Comparison of ENCODE assay signal across 8 mouse cellular contexts in genomic region chr5:41888834-41889233, GRCm38 (mm10). TPM values are rescaled to one million over a fixed set of nuclear protein-coding genes. Genes with fewer than 3 reads are reported as not detected.
DNase-seq lines count a peak whose midpoint lies in the region; ATAC-seq and TF ChIP-seq lines count a peak whose summit lies in the region.

No protein-coding gene starts in this region.

- H3K9ac ChIP-seq in heart, adult 2 months (ENCODE audit: low read depth, low read length): no peak overlapping the region
- no peak overlapping the region for H3K9ac ChIP-seq in forebrain, embryonic 15.5 days (replicated peaks)
- no peak overlapping the region for H3K9ac ChIP-seq in midbrain, postnatal 0 days (replicated peaks; ENCODE audit: low read length, poor library complexity, severe bottlenecking)

- intact Hi-C loops in heart, adult 2 months (cut with DNase I): loop anchor here (5.0 to 10.0 kb wide), 2 partner anchors 1476 to 1743 kb away; no protein-coding TSS in a partner anchor
- intact Hi-C loops in gastrocnemius, postnatal 14 days (cut with DNase I; ENCODE audit: low total_unique reads): no loop called here

- no peaks in the 10 kb centered on the region for H3K79me2 ChIP-seq in heart, adult 2 months (replicated peaks; ENCODE audit: control insufficient read depth, insufficient read depth, low read length)

- no peaks in the 10 kb centered on the region for H3K4me1 ChIP-seq in heart, adult 2 months (ENCODE audit: control insufficient read depth, insufficient read depth, low read length)
- no peaks in the 10 kb centered on the region for H3K4me1 ChIP-seq in heart, embryonic 10.5 days
- H3K4me1 ChIP-seq in forebrain, embryonic 15.5 days: peaks cover 10% of the 10 kb centered on the region
- 0 out of 2 replicates have a peak, but pooled peaks cover 5% of the 10 kb centered on the region for H3K4me1 ChIP-seq in midbrain, postnatal 0 days (ENCODE audit: insufficient read depth, low read length)
- no peaks in the 10 kb centered on the region for H3K4me1 ChIP-seq in thymus, adult 2 months (replicated peaks; ENCODE audit: control insufficient read depth, insufficient read depth, low read length)

- 61% methylated on average over 3 of the region's 3 CpGs for WGBS in heart, adult 2 months
- 59% methylated on average over 3 of the region's 3 CpGs for WGBS in heart, embryonic 10.5 days
- 31% methylated on average over 3 of the region's 3 CpGs for whole genome bisulfite sequencing in forebrain, embryonic 15.5 days
- 36% methylated on average over 3 of the region's 3 CpGs for WGBS in midbrain, postnatal 0 days
- 75% methylated on average over 3 of the region's 3 CpGs for WGBS in thymus, adult 2 months

- H3K27me3 ChIP-seq in heart, adult 2 months (ENCODE audit: control insufficient read depth, insufficient read depth, low read length): no peaks in the 10 kb centered on the region
- no peaks in the 10 kb centered on the region; the same call in 1 of the 2 replicates for H3K27me3 ChIP-seq in heart, embryonic 10.5 days (ENCODE audit: insufficient read depth, poor library complexity, severe bottlenecking)
- H3K27me3 ChIP-seq in forebrain, embryonic 15.5 days: no peaks in the 10 kb centered on the region
- no peaks in the 10 kb centered on the region for H3K27me3 ChIP-seq in midbrain, postnatal 0 days (ENCODE audit: insufficient read depth, low read length)
- H3K27me3 ChIP-seq in thymus, adult 2 months (ENCODE audit: control insufficient read depth, insufficient read depth, low read length): no peaks in the 10 kb centered on the region

- no peak overlapping the region for H3K27ac ChIP-seq in heart, adult 2 months
- no peak overlapping the region for H3K27ac ChIP-seq in heart, embryonic 10.5 days
- H3K27ac ChIP-seq in forebrain, embryonic 15.5 days (replicated peaks): no peak overlapping the region
- H3K27ac ChIP-seq in midbrain, postnatal 0 days (ENCODE audit: low read depth, low read length): no peak overlapping the region; the same call in 1 of the 2 replicates
- no peak overlapping the region for H3K27ac ChIP-seq in thymus, adult 2 months (ENCODE audit: control insufficient read depth, insufficient read depth, low read length)

- TF ChIP-seq POLR2A in heart, adult 2 months (IDR thresholded peaks at IDR 0.05; ENCODE audit: insufficient read depth, low read depth, low read length): no peak
- no peak for TF ChIP-seq POLR2A in thymus, adult 2 months (IDR thresholded peaks at IDR 0.05; ENCODE audit: control insufficient read depth, extremely low read depth, insufficient read depth, low read length, poor library complexity)

- no peaks in the 10 kb centered on the region for H3K36me3 ChIP-seq in heart, adult 2 months (ENCODE audit: control insufficient read depth, insufficient read depth, low read length)
- H3K36me3 ChIP-seq in heart, embryonic 10.5 days: no peaks in the 10 kb centered on the region
- H3K36me3 ChIP-seq in forebrain, embryonic 15.5 days: no peaks in the 10 kb centered on the region
- no peaks in the 10 kb centered on the region for H3K36me3 ChIP-seq in midbrain, postnatal 0 days (ENCODE audit: insufficient read depth, low read length)
- no peaks in the 10 kb centered on the region for H3K36me3 ChIP-seq in thymus, adult 2 months (ENCODE audit: control insufficient read depth, insufficient read depth, low read length)

- no peak for DNase-seq in heart, adult 2 months
- DNase-seq in heart, embryonic 10.5 days (ENCODE audit: low spot score): no peak
- DNase-seq in Muller cell, postnatal 12 days (ENCODE audit: inconsistent ontology term): peak; percentile 39
- DNase-seq in midbrain, postnatal 0 days (ENCODE audit: low spot score): peak; percentile 86
- DNase-seq in thymus, adult 2 months: no peak
- no peak for DNase-seq in gastrocnemius, postnatal 14 days
- DNase-seq in lung, postnatal 14 days: no peak

- H3K9me3 ChIP-seq in heart, embryonic 10.5 days: no peaks in the 10 kb centered on the region
- H3K9me3 ChIP-seq in forebrain, embryonic 15.5 days: no peaks in the 10 kb centered on the region
- H3K9me3 ChIP-seq in midbrain, postnatal 0 days (ENCODE audit: low read length): no peaks in the 10 kb centered on the region

- TF ChIP-seq EP300 in heart, adult 2 months (IDR thresholded peaks at IDR 0.05; ENCODE audit: insufficient read depth, low read depth, low read length): no peak

- ATAC-seq in forebrain, embryonic 15.5 days (replicated peaks): peak; percentile 87
- peak; percentile 71 for ATAC-seq in midbrain, postnatal 0 days (ENCODE audit: low FRiP score)

- 0 out of 2 replicates have a peak overlapping the region, but pooled peaks have one; percentile 19 for H3K4me2 ChIP-seq in forebrain, embryonic 15.5 days (replicated peaks)
- H3K4me2 ChIP-seq in midbrain, postnatal 0 days (ENCODE audit: low read depth, low read length, poor library complexity, severe bottlenecking): no peak overlapping the region

- no peak overlapping the region for H3K4me3 ChIP-seq in heart, adult 2 months
- H3K4me3 ChIP-seq in heart, embryonic 10.5 days: no peak overlapping the region
- no peak overlapping the region for H3K4me3 ChIP-seq in forebrain, embryonic 15.5 days
- H3K4me3 ChIP-seq in midbrain, postnatal 0 days (ENCODE audit: low read depth, low read length): no peak overlapping the region
- H3K4me3 ChIP-seq in thymus, adult 2 months (ENCODE audit: control insufficient read depth, insufficient read depth, low read length): no peak overlapping the region

- TF ChIP-seq CTCF in heart, adult 2 months (IDR thresholded peaks at IDR 0.05): peak; percentile 20; the same call in 1 of the 2 replicates
- TF ChIP-seq CTCF in midbrain, postnatal 0 days (IDR thresholded peaks at IDR 0.05): peak; percentile 78
- TF ChIP-seq CTCF in thymus, adult 2 months (IDR thresholded peaks at IDR 0.05; ENCODE audit: borderline replicate concordance, control insufficient read depth, extremely low read depth, insufficient read depth, low read length, poor library complexity): no peak

RNA-seq across cellular contexts. Expression of gene Bod1l, which starts 44.7 kb away (rescaled TPM):
- 10 to 100 TPM; 17.8 to 18.8 TPM for total RNA-seq in heart, adult 2 months (2021)
- 2.8 and 4.9 TPM in 2 replicates for polyA plus RNA-seq in heart, adult 2 months (2012; rRNA removed)
- 11.3 and 13.9 TPM in 2 replicates for polyA plus RNA-seq in heart, embryonic 10.5 days (2016; fragmentation: Nextera tagmentation; extraction: Ambion mirVana)
- 27.6 and 31.2 TPM in 2 replicates for polyA plus RNA-seq in forebrain, embryonic 15.5 days (2015; fragmentation: Nextera tagmentation; extraction: Ambion mirVana)
- total RNA-seq in midbrain, postnatal 0 days (2014; rRNA removed): 16.6 and 20.0 TPM in 2 replicates
- 24.2 and 30.6 TPM in 2 replicates for polyA plus RNA-seq in midbrain, postnatal 0 days (2015; fragmentation: Nextera tagmentation; extraction: Ambion mirVana)
- 7.5 and 8.4 TPM in 2 replicates for polyA plus RNA-seq in thymus, adult 2 months (2012; rRNA removed)
- total RNA-seq in gastrocnemius, postnatal 14 days (2021): 10 to 100 TPM; 12.6 to 13.6 TPM

Comparison
In these comparisons a context has a peak if more than half of its experiments do, and no peak if none do; other contexts are left out.
1. DNase-seq: peak in Muller cell, postnatal 12 days (single experiment) and midbrain, postnatal 0 days (single experiment); none in heart, adult 2 months (0 of 2), heart, embryonic 10.5 days (single experiment), thymus, adult 2 months (single experiment), gastrocnemius, postnatal 14 days (single experiment) and lung, postnatal 14 days (single experiment).